Mouse (Mus musculus) liver, embryonic 16.5 days (tissue): ENCODE data around the gene Sap18. TPM values are rescaled to one million over a fixed set of nuclear protein-coding genes. Genes with fewer than 3 reads are reported as not detected.
"Not testable (repeated sequence)": the region's sequence is repeated elsewhere in the genome, so short reads cannot be mapped to it uniquely, and the experiment has no call there.

ENCODE experiments used
- ATAC-seq: fragments of 200-750 bp; cut with Nextera tagmentation; 2 replicates; pipeline ENCODE4 v1.8.0; 2017; ENCODE audit warnings: low read depth, mild to moderate bottlenecking, moderate number of reproducible peaks, moderate library complexity
- H3K27ac ChIP-seq: fragments of 300-500 bp; sonication (generic); 2 replicates; pipeline ENCODE4 v1.5.1; 2014; ENCODE audit warnings: mild to moderate bottlenecking, low read length
- H3K27me3 ChIP-seq: fragments of 300-500 bp; sonication (generic); 2 replicates; pipeline ENCODE4 v1.6.1; 2014; ENCODE audit warnings: low read depth, low read length, mixed read lengths; ENCODE audit not compliant: control insufficient read depth, insufficient read depth
- H3K36me3 ChIP-seq: fragments of 300-500 bp; sonication (generic); 2 replicates; pipeline ENCODE4 v1.6.1; 2014; ENCODE audit warnings: mild to moderate bottlenecking; ENCODE audit not compliant: control insufficient read depth, insufficient read depth
- H3K4me1 ChIP-seq: fragments of 300-500 bp; sonication (generic); 2 replicates; pipeline ENCODE4 v1.6.1; 2014; ENCODE audit warnings: low read depth, low read length, mixed read lengths; ENCODE audit not compliant: control insufficient read depth
- H3K4me2 ChIP-seq: fragments of 300-500 bp; sonication (generic); 2 replicates; pipeline ENCODE4 v1.6.1; 2014; ENCODE audit warnings: low read depth, low read length, mixed read lengths
- H3K4me3 ChIP-seq: fragments of 300-500 bp; sonication (generic); 2 replicates; pipeline ENCODE4 v1.5.1; 2014; ENCODE audit warnings: low read depth, mild to moderate bottlenecking, low read length
- H3K9ac ChIP-seq: fragments of 300-500 bp; sonication (generic); 2 replicates; pipeline ENCODE4 v1.6.1; 2014; ENCODE audit warnings: low read depth, low read length
- H3K9me3 ChIP-seq: fragments of 300-500 bp; sonication (generic); replicated peaks from 2 replicates; pipeline ENCODE4 v1.6.1; 2016; ENCODE audit warnings: low read length; ENCODE audit not compliant: control insufficient read depth
- whole genome bisulfite sequencing: fragments of 180-500 bp; shearing (Covaris S2); extraction: QIAGEN DNeasy Blood & Tissue Kit; methylation state at CpG from one replicate; pipeline ENCODE4 v1.1.7; 2014; ENCODE audit not compliant: insufficient replicate concordance; 5-methylcytosine and 5-hydroxymethylcytosine counted together
- polyA plus RNA-seq: library from polyadenylated mRNA; unstranded; fragments of >200 nt; fragmentation: Nextera tagmentation; extraction: Ambion mirVana; gene quantifications from 2 replicates; pipeline ENCODE4 v1.2.1, GENCODE M21; 2015

The Sap18 gene
- polyA plus RNA-seq, 1 experiment from 2014 or later, result 10.1 TPM

GRCm38 (mm10) chr14:57810886-57811285 is 12.9 kb downstream of the Sap18 start:
- H3K27ac ChIP-seq, result no peak overlapping the region
- no peaks in the 10 kb centered on the region for H3K27me3 ChIP-seq
- no peak for ATAC-seq
- peaks cover 53% of the 10 kb centered on the region for H3K36me3 ChIP-seq
- H3K4me3 ChIP-seq, result no peak overlapping the region
- no peaks in the 10 kb centered on the region for H3K4me1 ChIP-seq
- H3K4me2 ChIP-seq, result no peak overlapping the region
- H3K9me3 ChIP-seq, result no peaks in the 10 kb centered on the region
- WGBS, result 72% methylated on average over 2 of the region's 2 CpGs
- no peak overlapping the region for H3K9ac ChIP-seq

GRCm38 (mm10) chr14:57811844-57812243 is 13.9 kb downstream of the Sap18 start:
- 94% methylated on average over 5 of the region's 5 CpGs for WGBS
- no peaks in the 10 kb centered on the region for H3K9me3 ChIP-seq
- H3K36me3 ChIP-seq, result peaks cover 51% of the 10 kb centered on the region
- no peak overlapping the region for H3K27ac ChIP-seq
- H3K27me3 ChIP-seq, result no peaks in the 10 kb centered on the region
- H3K4me2 ChIP-seq, result no peak overlapping the region
- no peak overlapping the region for H3K4me3 ChIP-seq
- no peaks in the 10 kb centered on the region for H3K4me1 ChIP-seq
- no peak for ATAC-seq
- no peak overlapping the region for H3K9ac ChIP-seq

- peaks cover 8% of the 10 kb centered on the region for H3K4me1 ChIP-seq
- H3K4me3 ChIP-seq, result no peak overlapping the region
- H3K36me3 ChIP-seq, result peaks cover 49% of the 10 kb centered on the region
- no peak for ATAC-seq
- H3K27me3 ChIP-seq, result no peaks in the 10 kb centered on the region
- no peak overlapping the region for H3K9ac ChIP-seq
- H3K9me3 ChIP-seq, result no peaks in the 10 kb centered on the region
- no peak overlapping the region for H3K4me2 ChIP-seq
- H3K27ac ChIP-seq, result no peak overlapping the region
- 27% methylated on average over 4 of the region's 4 CpGs for WGBS
Measured at GRCm38 (mm10) chr14:57820839-57821238, 22.9 kb downstream of the Sap18 start.

- no peaks in the 10 kb centered on the region for H3K9me3 ChIP-seq
- peak within 1 kb of the TSS; percentile 74 for H3K9ac ChIP-seq
- peak; percentile 95 for ATAC-seq
- peaks cover 13% of the 10 kb centered on the region; the same call in 1 of the 2 replicates for H3K36me3 ChIP-seq
- no peaks in the 10 kb centered on the region for H3K27me3 ChIP-seq
- H3K4me1 ChIP-seq, result peaks cover 21% of the 10 kb centered on the region
- peak within 1 kb of the TSS; percentile 84 for H3K4me2 ChIP-seq
- peak within 1 kb of the TSS; percentile 71 for H3K4me3 ChIP-seq
- under 1% methylated on average over 96 of the region's 96 CpGs for whole genome bisulfite sequencing
- peak within 1 kb of the TSS; percentile 75 for H3K27ac ChIP-seq
Measured at GRCm38 (mm10) chr14:57825788-57826751, 28.1 kb downstream of the Sap18 start, which contains the start of the genes Ska3 and Mrpl57. Gene Ska3 (minus strand): TSS chr14:57826185. Gene Mrpl57 (plus strand): TSS chr14:57826234.

- H3K9ac ChIP-seq, result peak overlapping the region; percentile 74
Measured at GRCm38 (mm10) chr14:57827284-57827683, 29.3 kb downstream of the Sap18 start.

GRCm38 (mm10) chr14:57833526-57833925 is 35.5 kb downstream of the Sap18 start:
- Histone ChIP-seq H3K4me3 (no peak overlapping the region), H3K9me3 (no peaks in the 10 kb centered on the region), H3K27me3 (no peaks in the 10 kb centered on the region), H3K36me3 (no peaks in the 10 kb centered on the region; the same call in 1 of the 2 replicates), H3K27ac (no peak overlapping the region), H3K4me1 (peaks cover 2% of the 10 kb centered on the region; the same call in 1 of the 2 replicates), H3K4me2 (no peak overlapping the region), H3K9ac (no peak overlapping the region)
- no peak for ATAC-seq
- WGBS, result 87% methylated on average over 2 of the region's 2 CpGs

More at GRCm38 (mm10) chr14:57827284-57827683, 29.3 kb downstream of the Sap18 start:
- Histone ChIP-seq H3K36me3 (peaks cover 3% of the 10 kb centered on the region; the same call in 1 of the 2 replicates), H3K27ac (peak overlapping the region; percentile 75), H3K4me3 (peak overlapping the region; percentile 71), H3K4me2 (peak overlapping the region; percentile 84), H3K4me1 (peaks cover 21% of the 10 kb centered on the region), H3K9me3 (no peaks in the 10 kb centered on the region), H3K27me3 (no peaks in the 10 kb centered on the region)
- 58% methylated on average over 1 of the region's 1 CpGs for WGBS
- no peak for ATAC-seq

- H3K9me3 ChIP-seq, result no peaks in the 10 kb centered on the region
- H3K4me3 ChIP-seq, result no peak overlapping the region
- no peak overlapping the region for H3K27ac ChIP-seq
- H3K4me2 ChIP-seq, result no peak overlapping the region
- ATAC-seq, result peak; percentile 81
- H3K4me1 ChIP-seq, result peaks cover 2% of the 10 kb centered on the region; the same call in 1 of the 2 replicates
- no peaks in the 10 kb centered on the region for H3K27me3 ChIP-seq
- H3K9ac ChIP-seq, result no peak overlapping the region
- WGBS, result 18% methylated on average over 10 of the region's 10 CpGs
- no peaks in the 10 kb centered on the region; the same call in none of the 2 replicates for H3K36me3 ChIP-seq
Measured at GRCm38 (mm10) chr14:57835157-57835556, 37.2 kb downstream of the Sap18 start.

- ATAC-seq, result peak; percentile 59; the same call in 1 of the 2 replicates
- peaks cover 8% of the 10 kb centered on the region for H3K4me1 ChIP-seq
- H3K9me3 ChIP-seq, result no peaks in the 10 kb centered on the region
- H3K4me2 ChIP-seq, result no peak overlapping the region
- H3K27ac ChIP-seq, result no peak overlapping the region
- H3K27me3 ChIP-seq, result no peaks in the 10 kb centered on the region
- no peak overlapping the region for H3K4me3 ChIP-seq
- WGBS, result 69% methylated on average over 3 of the region's 3 CpGs
- H3K9ac ChIP-seq, result no peak overlapping the region
- no peaks in the 10 kb centered on the region; the same call in 1 of the 2 replicates for H3K36me3 ChIP-seq
Measured at GRCm38 (mm10) chr14:57844535-57844934, 46.6 kb downstream of the Sap18 start.

GRCm38 (mm10) chr14:57848061-57848460 is 50.1 kb downstream of the Sap18 start:
- 74% methylated on average over 5 of the region's 5 CpGs for WGBS
- not testable (repeated sequence) for H3K4me1 ChIP-seq

More at GRCm38 (mm10) chr14:57848061-57848460, 50.1 kb downstream of the Sap18 start:
- H3K4me2 ChIP-seq, H3K9ac ChIP-seq, ATAC-seq, H3K27me3 ChIP-seq, H3K4me3 ChIP-seq, H3K36me3 ChIP-seq, H3K9me3 ChIP-seq, H3K27ac ChIP-seq: not testable (repeated sequence)
